Mouse (Mus musculus) intestine, postnatal 0 days (tissue): ENCODE data around the gene Wdr60. TPM values are rescaled to one million over a fixed set of nuclear protein-coding genes. Genes with fewer than 3 reads are reported as not detected.
A peak's percentile ranks its signal among the peaks of the same experiment; 100 is the strongest.
"Not testable (repeated sequence)": the region's sequence is repeated elsewhere in the genome, so short reads cannot be mapped to it uniquely, and the experiment has no call there.

ENCODE experiments used
- ATAC-seq: fragments of 200-750 bp; cut with Nextera tagmentation; 2 replicates; pipeline ENCODE4 v1.8.0; 2017; ENCODE audit warnings: mild to moderate bottlenecking, moderate TSS enrichment, moderate library complexity
- H3K27ac ChIP-seq: fragments of 300-500 bp; sonication (generic); 2 replicates; pipeline ENCODE4 v1.5.1; 2014; ENCODE audit warnings: mild to moderate bottlenecking, low read depth, low read length, moderate library complexity
- H3K27me3 ChIP-seq: fragments of 300-500 bp; sonication (generic); replicated peaks from 2 replicates; pipeline ENCODE4 v1.6.1; 2014; ENCODE audit warnings: low read length, mixed read lengths; ENCODE audit not compliant: control insufficient read depth, insufficient read depth
- H3K36me3 ChIP-seq: fragments of 300-500 bp; sonication (generic); 2 replicates; pipeline ENCODE4 v1.6.1; 2014; ENCODE audit warnings: mild to moderate bottlenecking, moderate library complexity; ENCODE audit not compliant: control insufficient read depth, insufficient read depth
- H3K4me1 ChIP-seq: fragments of 300-500 bp; sonication (generic); replicated peaks from 2 replicates; pipeline ENCODE4 v1.6.1; 2014; ENCODE audit warnings: antibody characterized with exemption, low read length, mixed read lengths; ENCODE audit not compliant: control insufficient read depth, insufficient read depth
- H3K4me2 ChIP-seq: fragments of 300-500 bp; sonication (generic); replicated peaks from 2 replicates; pipeline ENCODE4 v1.6.1; 2014; ENCODE audit warnings: low read depth, mild to moderate bottlenecking, moderate library complexity
- H3K4me3 ChIP-seq: fragments of 300-500 bp; sonication (generic); 2 replicates; pipeline ENCODE4 v1.5.1; 2014; ENCODE audit warnings: low read depth, low read length
- H3K9ac ChIP-seq: fragments of 300-500 bp; sonication (generic); 2 replicates; pipeline ENCODE4 v1.6.1; 2014; ENCODE audit warnings: mild to moderate bottlenecking, low read depth, low read length
- H3K9me3 ChIP-seq: fragments of 300-500 bp; sonication (generic); 2 replicates; pipeline ENCODE4 v1.6.1; 2016; ENCODE audit warnings: mixed run types; ENCODE audit not compliant: control insufficient read depth
- CTCF ChIP-seq: sonication (generic); IDR thresholded peaks from 2 replicates; pipeline ENCODE4 v1.5.1; 2016; ENCODE audit warnings: low read depth, mild to moderate bottlenecking, control low read depth, antibody characterized with exemption, moderate library complexity
- WGBS: fragments of 180-500 bp; shearing (Covaris S2); extraction: QIAGEN DNeasy Blood & Tissue Kit; methylation state at CpG from one replicate; pipeline ENCODE4 v1.1.7; 2014; 5-methylcytosine and 5-hydroxymethylcytosine counted together
- polyA plus RNA-seq: library from polyadenylated mRNA; unstranded; fragments of >200 nt; fragmentation: Nextera tagmentation; extraction: Ambion mirVana; gene quantifications from 2 replicates; pipeline ENCODE4 v1.2.1, GENCODE M21; 2015

The Wdr60 gene
- polyA plus RNA-seq, 1 experiment from 2014 or later = 4.4 TPM

DNA sequence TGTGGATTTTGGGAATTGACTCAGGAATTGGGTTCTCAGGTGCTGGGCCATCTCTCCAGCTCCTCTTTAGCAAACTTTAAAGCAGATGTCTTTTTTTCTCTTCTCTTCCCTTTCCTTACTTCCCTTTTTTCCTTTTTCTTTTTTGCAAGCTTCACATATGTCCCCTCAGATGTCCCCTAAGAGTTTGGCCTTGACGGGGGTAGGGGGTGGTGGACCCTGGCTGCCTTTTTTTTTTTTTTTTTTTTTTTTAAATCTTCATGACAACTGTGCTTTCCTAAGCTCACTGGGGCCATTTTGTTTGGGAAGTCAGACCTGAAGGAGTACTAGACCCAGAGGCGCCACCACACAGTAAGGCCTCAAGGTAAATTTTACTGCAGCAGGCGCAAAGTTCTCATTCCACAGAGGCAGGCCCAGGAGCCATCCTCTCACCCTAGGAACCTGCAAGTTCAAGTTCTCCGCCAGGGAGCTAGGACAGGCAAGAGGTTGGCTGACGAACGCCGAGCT, 17.4 kb upstream of the Wdr60 start:
- peak; percentile 32 for ATAC-seq
- H3K9me3 ChIP-seq = no peaks in the 10 kb centered on the region
- H3K36me3 ChIP-seq = no peaks in the 10 kb centered on the region
- H3K4me1 ChIP-seq = no peaks in the 10 kb centered on the region
- H3K9ac ChIP-seq = peak overlapping the region; percentile 83
- peak overlapping the region; percentile 92 for H3K4me3 ChIP-seq
- peak overlapping the region; percentile 99 for H3K27ac ChIP-seq
- no peaks in the 10 kb centered on the region for H3K27me3 ChIP-seq
- peak overlapping the region; percentile 80 for H3K4me2 ChIP-seq
- WGBS = 1% methylated on average over 7 of the region's 7 CpGs
- TF ChIP-seq CTCF = no peak; the same call in 1 of the 2 replicates

DNA sequence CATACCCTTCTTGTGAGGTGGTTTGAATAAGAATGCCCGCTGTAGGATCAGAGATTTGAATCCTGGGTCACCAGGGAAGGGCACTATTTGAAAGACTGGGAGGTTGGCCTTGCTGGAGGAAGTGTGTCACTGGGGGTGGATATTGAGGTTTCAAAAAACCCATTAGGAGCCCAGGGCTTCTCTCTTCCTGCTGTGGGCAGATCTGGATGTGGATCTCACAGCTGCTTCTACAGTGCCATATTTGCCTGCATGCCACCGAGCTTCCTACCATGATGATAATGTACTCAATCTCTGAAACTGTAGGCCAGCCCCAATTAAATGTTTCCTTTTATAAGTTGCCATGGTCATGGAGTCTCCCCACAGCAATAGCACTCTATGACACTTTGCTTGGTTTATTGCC, 16.4 kb upstream of the Wdr60 start:
- ATAC-seq = no peak
- no peak overlapping the region for H3K9ac ChIP-seq
- WGBS = 85% methylated on average over 2 of the region's 2 CpGs
- H3K27ac ChIP-seq = no peak overlapping the region
- H3K9me3 ChIP-seq = no peaks in the 10 kb centered on the region
- no peaks in the 10 kb centered on the region for H3K27me3 ChIP-seq
- no peak overlapping the region for H3K4me2 ChIP-seq
- TF ChIP-seq CTCF = no peak
- H3K4me1 ChIP-seq = no peaks in the 10 kb centered on the region
- no peak overlapping the region for H3K4me3 ChIP-seq
- no peaks in the 10 kb centered on the region for H3K36me3 ChIP-seq

DNA sequence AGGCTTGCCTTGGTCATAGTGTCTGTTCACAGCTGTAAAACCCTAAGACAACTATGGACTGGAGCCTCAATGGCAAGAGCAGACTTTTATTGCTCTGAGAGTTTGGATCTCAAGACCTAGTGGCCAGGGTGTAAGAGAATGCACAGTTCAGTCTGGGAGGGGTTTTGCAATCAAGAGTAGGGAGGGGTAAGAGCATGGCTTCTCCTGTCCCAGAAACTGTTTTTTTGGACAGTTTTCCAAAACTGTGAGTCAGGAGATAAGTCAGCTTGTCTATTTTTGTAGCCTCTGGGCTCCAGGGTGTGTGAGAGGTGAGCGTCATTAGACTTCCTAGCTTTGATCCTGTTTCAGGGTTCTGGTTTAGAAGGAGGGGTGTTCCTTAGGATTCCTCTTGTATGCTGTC, 15.7 kb upstream of the Wdr60 start:
- no peaks in the 10 kb centered on the region for H3K4me1 ChIP-seq
- 100% methylated on average over 1 of the region's 1 CpGs for WGBS
- H3K4me3 ChIP-seq = no peak overlapping the region
- no peak overlapping the region for H3K27ac ChIP-seq
- H3K4me2 ChIP-seq = no peak overlapping the region
- H3K9ac ChIP-seq = no peak overlapping the region
- no peaks in the 10 kb centered on the region for H3K9me3 ChIP-seq
- no peaks in the 10 kb centered on the region for H3K27me3 ChIP-seq
- no peak for ATAC-seq
- no peaks in the 10 kb centered on the region for H3K36me3 ChIP-seq
- no peak for TF ChIP-seq CTCF

DNA sequence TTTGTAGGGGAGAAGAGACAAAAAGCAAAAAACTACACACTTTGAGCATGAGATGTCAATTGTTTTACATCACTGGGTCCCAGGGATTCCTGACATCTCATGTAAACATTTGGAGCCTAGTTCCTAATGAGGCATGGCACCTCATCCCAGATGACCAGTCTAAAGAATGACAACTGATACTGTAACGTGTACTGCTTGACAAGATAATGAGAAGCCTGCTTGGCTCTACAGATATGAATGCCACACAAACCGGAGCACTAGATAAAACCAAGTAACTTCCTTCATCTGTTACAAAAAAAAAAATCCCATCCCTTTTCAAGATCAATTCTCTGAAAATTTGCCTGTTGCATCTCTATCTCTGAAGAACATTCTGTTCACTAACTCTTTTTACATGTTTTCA, 14.1 kb upstream of the Wdr60 start:
- no peak for TF ChIP-seq CTCF
- no peak for ATAC-seq

DNA sequence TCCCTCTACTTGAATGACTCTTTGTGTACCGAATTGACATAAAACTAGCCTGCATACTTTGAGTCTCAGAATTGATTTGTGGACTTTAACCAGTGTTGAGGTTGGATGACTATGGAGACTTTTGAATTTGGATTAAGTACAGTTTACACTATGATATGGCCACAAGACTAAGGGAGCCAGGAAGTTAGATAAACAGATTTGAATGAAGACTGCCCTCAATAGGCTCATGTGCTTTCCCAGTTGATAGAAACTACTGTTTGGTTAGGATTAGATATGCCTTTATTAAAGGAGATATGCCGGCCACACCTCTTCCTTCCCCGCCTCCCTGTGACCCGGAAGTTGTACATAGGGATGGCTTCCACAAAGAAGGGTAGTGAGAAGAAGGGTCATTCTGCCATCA, 12.8 kb upstream of the Wdr60 start:
- 77% methylated on average over 4 of the region's 4 CpGs for WGBS
- Histone ChIP-seq H3K9me3 (no peaks in the 10 kb centered on the region), H3K36me3 (no peaks in the 10 kb centered on the region), H3K4me2 (no peak overlapping the region), H3K4me3 (no peak overlapping the region), H3K4me1 (no peaks in the 10 kb centered on the region; the same call in 1 of the 2 replicates), H3K9ac (no peak overlapping the region), H3K27me3 (no peaks in the 10 kb centered on the region), H3K27ac (no peak overlapping the region)
- ATAC-seq = no peak
- no peak for TF ChIP-seq CTCF

More for the DNA sequence above, 14.1 kb upstream of the Wdr60 start:
- H3K9me3 ChIP-seq = no peaks in the 10 kb centered on the region
- H3K4me2 ChIP-seq = no peak overlapping the region
- H3K4me1 ChIP-seq = no peaks in the 10 kb centered on the region
- 68% methylated on average over 2 of the region's 2 CpGs for WGBS
- H3K9ac ChIP-seq = no peak overlapping the region
- H3K27me3 ChIP-seq = no peaks in the 10 kb centered on the region
- H3K36me3 ChIP-seq = no peaks in the 10 kb centered on the region
- H3K4me3 ChIP-seq = no peak overlapping the region
- H3K27ac ChIP-seq = no peak overlapping the region

DNA sequence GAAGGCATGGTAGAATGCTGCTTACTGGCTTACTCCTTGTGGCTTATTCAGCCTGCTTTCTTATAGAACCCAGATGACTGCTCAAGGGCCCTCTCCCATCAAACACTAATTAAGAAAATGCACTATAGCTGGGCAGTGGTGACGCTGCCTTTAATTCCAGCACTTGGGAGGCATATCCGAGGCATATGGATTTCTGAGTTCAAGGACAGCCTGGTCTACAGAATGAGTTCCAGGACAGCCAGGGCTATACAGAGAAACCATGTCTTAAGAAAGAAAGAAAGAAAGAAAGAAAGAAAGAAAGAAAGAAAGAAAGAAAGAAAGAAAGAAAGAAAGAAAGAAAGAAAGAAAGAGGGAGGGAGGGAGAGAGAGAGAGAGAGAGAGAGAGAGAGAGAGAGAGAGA, 12.3 kb upstream of the Wdr60 start, which contains the start of gene Gm11027:
TSS of gene Gm11027 (plus strand) at position 301 of the 400 bp plus-strand sequence.
- H3K9ac ChIP-seq, H3K4me3 ChIP-seq, H3K27ac ChIP-seq, ATAC-seq, H3K9me3 ChIP-seq, H3K27me3 ChIP-seq, H3K4me2 ChIP-seq, H3K4me1 ChIP-seq, H3K36me3 ChIP-seq: not testable (repeated sequence)
- 85% methylated on average over 2 of the region's 2 CpGs for WGBS

DNA sequence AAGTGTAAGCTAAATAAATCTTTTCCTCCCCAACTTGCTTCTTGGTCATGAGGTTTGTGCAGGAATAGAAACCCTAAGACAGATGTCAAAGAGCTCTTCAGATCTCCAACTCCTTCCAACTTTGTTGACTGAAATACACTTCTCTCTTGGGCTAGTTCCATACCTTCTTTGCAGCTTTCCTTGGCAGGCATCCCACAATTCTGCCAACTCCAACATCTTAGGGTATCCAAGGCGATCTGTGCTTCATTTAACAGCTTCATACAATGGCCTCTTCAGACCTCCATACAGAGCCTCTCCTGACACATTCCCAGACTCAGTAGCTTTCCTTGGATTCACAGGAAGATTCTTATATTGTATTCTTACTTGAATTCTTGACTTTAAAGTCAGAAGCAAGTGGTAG, 10.9 kb upstream of the Wdr60 start:
- Histone ChIP-seq H3K36me3 (no peaks in the 10 kb centered on the region), H3K4me2 (no peak overlapping the region), H3K9ac (no peak overlapping the region), H3K27ac (no peak overlapping the region), H3K27me3 (no peaks in the 10 kb centered on the region), H3K4me3 (no peak overlapping the region), H3K9me3 (no peaks in the 10 kb centered on the region), H3K4me1 (no peaks in the 10 kb centered on the region; the same call in 1 of the 2 replicates)
- no peak for TF ChIP-seq CTCF
- no peak for ATAC-seq
- 71% methylated on average over 1 of the region's 1 CpGs for WGBS
